Mouse (Mus musculus): ENCODE results near the gene Tulp1.
"Not testable (repeated sequence)": the region's sequence is repeated elsewhere in the genome, so short reads cannot be mapped to it uniquely, and the experiment has no call there.

The Tulp1 gene

GRCm38 (mm10) chr17:28365122-28365521 lies at the start of gene Tulp1:
Tulp1 (minus strand) TSS chr17:28365222.
- DNase-seq (ENCODE audit: low read depth, low spot score): no peak

- no peak for DNase-seq (ENCODE audit: low read depth, low spot score)
Measured at GRCm38 (mm10) chr17:28411381-28411960, 46.4 kb upstream of the Tulp1 start.

GRCm38 (mm10) chr17:28410731-28411130 lies 45.7 kb upstream of the Tulp1 start:
- DNase-seq (ENCODE audit: low read depth, low spot score): no peak

- DNase-seq (ENCODE audit: low read depth, low spot score): no peak
Measured at GRCm38 (mm10) chr17:28408251-28408918, 43.4 kb upstream of the Tulp1 start.

GRCm38 (mm10) chr17:28407418-28408250 lies 42.6 kb upstream of the Tulp1 start:
- no peak for DNase-seq (ENCODE audit: low read depth, low spot score)

- no peak for DNase-seq (ENCODE audit: low read depth, low spot score)
Measured at GRCm38 (mm10) chr17:28406471-28406870, 41.4 kb upstream of the Tulp1 start.

- not testable (repeated sequence) for DNase-seq (ENCODE audit: low read depth, low spot score)
Measured at GRCm38 (mm10) chr17:28404745-28405144, 39.7 kb upstream of the Tulp1 start.

- no peak for DNase-seq (ENCODE audit: low read depth, low spot score)
Measured at GRCm38 (mm10) chr17:28404301-28404700, 39.3 kb upstream of the Tulp1 start.

GRCm38 (mm10) chr17:28394994-28395393 lies 30.0 kb upstream of the Tulp1 start:
- DNase-seq (ENCODE audit: low read depth, low spot score): no peak

- no peak for DNase-seq (ENCODE audit: low read depth, low spot score)
Measured at GRCm38 (mm10) chr17:28394051-28394765, 29.2 kb upstream of the Tulp1 start.

GRCm38 (mm10) chr17:28391568-28392432 lies 26.8 kb upstream of the Tulp1 start:
- no peak for DNase-seq (ENCODE audit: low read depth, low spot score)

GRCm38 (mm10) chr17:28388534-28388933 lies 23.5 kb upstream of the Tulp1 start:
- no peak for DNase-seq (ENCODE audit: low read depth, low spot score)

GRCm38 (mm10) chr17:28386150-28386905 lies 21.3 kb upstream of the Tulp1 start:
- DNase-seq (ENCODE audit: low read depth, low spot score): no peak

GRCm38 (mm10) chr17:28384298-28384697 lies 19.3 kb upstream of the Tulp1 start:
- DNase-seq (ENCODE audit: low read depth, low spot score): peak; percentile 15

GRCm38 (mm10) chr17:28380255-28380654 lies 15.2 kb upstream of the Tulp1 start:
- DNase-seq (ENCODE audit: low read depth, low spot score): no peak

- DNase-seq (ENCODE audit: low read depth, low spot score): no peak
Measured at GRCm38 (mm10) chr17:28375592-28376061, 10.6 kb upstream of the Tulp1 start.

- no peak for DNase-seq (ENCODE audit: low read depth, low spot score)
Measured at GRCm38 (mm10) chr17:28374494-28374893, 9.5 kb upstream of the Tulp1 start.

- DNase-seq (ENCODE audit: low read depth, low spot score): peak; percentile 30
Measured at GRCm38 (mm10) chr17:28373821-28374220, 8.8 kb upstream of the Tulp1 start.

GRCm38 (mm10) chr17:28371941-28372340 lies 6.9 kb upstream of the Tulp1 start:
- DNase-seq (ENCODE audit: low read depth, low spot score): no peak

GRCm38 (mm10) chr17:28371286-28371685 lies 6.3 kb upstream of the Tulp1 start:
- no peak for DNase-seq (ENCODE audit: low read depth, low spot score)
